Mouse (Mus musculus) midbrain, postnatal 0 days (tissue): ENCODE data around the gene Dclre1b. TPM values are rescaled to one million over a fixed set of nuclear protein-coding genes. Genes with fewer than 3 reads are reported as not detected.
A peak's percentile ranks its signal among the peaks of the same experiment; 100 is the strongest.

ENCODE experiments used
- ATAC-seq: fragments of 200-750 bp; cut with Nextera tagmentation; 2 replicates; pipeline ENCODE4 v1.8.0; 2017; ENCODE audit warnings: moderate number of reproducible peaks, mild to moderate bottlenecking, moderate TSS enrichment, moderate library complexity; ENCODE audit not compliant: low FRiP score
- DNase-seq: peaks from one replicate; pipeline ENCODE4 v3.0.0-alpha.2; 2015; ENCODE audit warnings: low spot score
- H3K27ac ChIP-seq: fragments of 300-500 bp; sonication (generic); 2 replicates; pipeline ENCODE4 v1.5.1; 2014; ENCODE audit warnings: low read depth, mild to moderate bottlenecking, low read length, mixed read lengths
- H3K27me3 ChIP-seq: fragments of 300-500 bp; sonication (generic); 2 replicates; pipeline ENCODE4 v1.6.1; 2014; ENCODE audit warnings: low read length, control low read depth, mixed read lengths; ENCODE audit not compliant: insufficient read depth
- H3K36me3 ChIP-seq: fragments of 300-500 bp; sonication (generic); 2 replicates; pipeline ENCODE4 v1.6.1; 2014; ENCODE audit warnings: low read length, control low read depth, mixed read lengths; ENCODE audit not compliant: insufficient read depth
- H3K4me1 ChIP-seq: fragments of 300-500 bp; sonication (generic); 2 replicates; pipeline ENCODE4 v1.6.1; 2014; ENCODE audit warnings: mild to moderate bottlenecking, control low read depth, antibody characterized with exemption, low read length, mixed read lengths; ENCODE audit not compliant: insufficient read depth
- H3K4me2 ChIP-seq: fragments of 300-500 bp; sonication (generic); 2 replicates; pipeline ENCODE4 v1.6.1; 2014; ENCODE audit warnings: low read depth, mild to moderate bottlenecking, low read length, mixed read lengths; ENCODE audit not compliant: poor library complexity, severe bottlenecking
- H3K4me3 ChIP-seq: fragments of 300-500 bp; sonication (generic); 2 replicates; pipeline ENCODE4 v1.5.1; 2014; ENCODE audit warnings: low read depth, mild to moderate bottlenecking, low read length, moderate library complexity
- H3K9ac ChIP-seq: fragments of 300-500 bp; sonication (generic); replicated peaks from 2 replicates; pipeline ENCODE4 v1.6.1; 2014; ENCODE audit warnings: mild to moderate bottlenecking, low read length, moderate library complexity, mixed read lengths; ENCODE audit not compliant: poor library complexity, severe bottlenecking
- H3K9me3 ChIP-seq: fragments of 300-500 bp; sonication (generic); 2 replicates; pipeline ENCODE4 v1.6.1; 2016; ENCODE audit warnings: low read length, control low read depth
- CTCF ChIP-seq: IDR thresholded peaks from 2 replicates; pipeline ENCODE4 v1.5.1; 2016; ENCODE audit warnings: antibody characterized with exemption, mild to moderate bottlenecking
- WGBS: fragments of 180-500 bp; shearing (Covaris S2); extraction: QIAGEN DNeasy Blood & Tissue Kit; methylation state at CpG from one replicate; pipeline ENCODE4 v1.1.7; 2014; 5-methylcytosine and 5-hydroxymethylcytosine counted together
- polyA plus RNA-seq: library from polyadenylated mRNA; unstranded; fragments of >200 nt; fragmentation: Nextera tagmentation; extraction: Ambion mirVana; gene quantifications from 2 replicates; pipeline ENCODE4 v1.2.1, GENCODE M21; 2015
- total RNA-seq: library from RNA; depleted of rRNA; stranded (reverse); fragments of >200 nt; gene quantifications from 2 replicates; pipeline ENCODE4 v1.2.3, GENCODE M21; 2014; rRNA removed

Dclre1b gene
- 4.3 and 6.9 TPM in 2 replicates for total RNA-seq
- polyA plus RNA-seq = 16.2 and 17.5 TPM in 2 replicates

GRCm38 (mm10) chr3:103808891-103809798, at the start of gene Dclre1b, which contains the start of the genes Ap4b1 and Gm43064:
Gene Dclre1b, minus strand, starts transcription at chr3:103809444.
Gene Ap4b1, plus strand, starts transcription at chr3:103809520.
Gene Gm43064, plus strand, starts transcription at chr3:103809573.
- H3K27me3 ChIP-seq = no peaks in the 10 kb centered on the region
- H3K4me2 ChIP-seq = peak within 1 kb of the TSS; percentile 79
- H3K4me1 ChIP-seq = no peaks in the 10 kb centered on the region; the same call in 1 of the 2 replicates
- no peaks in the 10 kb centered on the region for H3K9me3 ChIP-seq
- DNase-seq (peak; percentile 96), ATAC-seq (peak; percentile 98)
- WGBS = under 1% methylated on average over 63 of the region's 70 CpGs
- peak within 1 kb of the TSS; percentile 60 for H3K4me3 ChIP-seq
- peaks cover 8% of the 10 kb centered on the region; the same call in 1 of the 2 replicates for H3K36me3 ChIP-seq
- peak within 1 kb of the TSS; percentile 80 for H3K9ac ChIP-seq
- TF ChIP-seq CTCF = no peak; the same call in 1 of the 2 replicates
- peak within 1 kb of the TSS; percentile 90 for H3K27ac ChIP-seq

GRCm38 (mm10) chr3:103857977-103858563, 48.8 kb upstream of the Dclre1b start:
- ATAC-seq (no peak), DNase-seq (no peak)
- no peak overlapping the region for H3K4me2 ChIP-seq
- H3K4me3 ChIP-seq = no peak overlapping the region
- no peak overlapping the region for H3K27ac ChIP-seq
- TF ChIP-seq CTCF = no peak
- H3K9me3 ChIP-seq = no peaks in the 10 kb centered on the region
- 85% methylated on average over 6 of the region's 6 CpGs for WGBS
- H3K27me3 ChIP-seq = no peaks in the 10 kb centered on the region
- H3K9ac ChIP-seq = no peak overlapping the region
- no peaks in the 10 kb centered on the region for H3K36me3 ChIP-seq
- no peaks in the 10 kb centered on the region for H3K4me1 ChIP-seq

- no peak overlapping the region for H3K4me2 ChIP-seq
- no peak overlapping the region for H3K4me3 ChIP-seq
- H3K9me3 ChIP-seq = no peaks in the 10 kb centered on the region
- H3K27me3 ChIP-seq = no peaks in the 10 kb centered on the region
- 91% methylated on average over 7 of the region's 7 CpGs for WGBS
- ATAC-seq (no peak), DNase-seq (no peak)
- no peaks in the 10 kb centered on the region for H3K36me3 ChIP-seq
- no peak overlapping the region for H3K27ac ChIP-seq
- H3K9ac ChIP-seq = no peak overlapping the region
- H3K4me1 ChIP-seq = no peaks in the 10 kb centered on the region
- TF ChIP-seq CTCF = no peak
Observed at GRCm38 (mm10) chr3:103857036-103857805, 48.0 kb upstream of the Dclre1b start.

- Histone ChIP-seq H3K9me3 (no peaks in the 10 kb centered on the region), H3K27ac (no peak overlapping the region), H3K9ac (no peak overlapping the region), H3K4me1 (no peaks in the 10 kb centered on the region), H3K4me2 (no peak overlapping the region), H3K36me3 (no peaks in the 10 kb centered on the region), H3K4me3 (no peak overlapping the region), H3K27me3 (no peaks in the 10 kb centered on the region)
- TF ChIP-seq CTCF = no peak
- WGBS = 42% methylated on average over 8 of the region's 8 CpGs
- ATAC-seq = no peak
- peak; percentile 40 for DNase-seq
Observed at GRCm38 (mm10) chr3:103853804-103854203, 44.6 kb upstream of the Dclre1b start.

GRCm38 (mm10) chr3:103852565-103853299, 43.5 kb upstream of the Dclre1b start:
- 53% methylated on average over 3 of the region's 3 CpGs for WGBS
- H3K27ac ChIP-seq = no peak overlapping the region
- no peaks in the 10 kb centered on the region for H3K27me3 ChIP-seq
- H3K36me3 ChIP-seq = no peaks in the 10 kb centered on the region
- H3K4me3 ChIP-seq = no peak overlapping the region
- no peaks in the 10 kb centered on the region for H3K9me3 ChIP-seq
- no peaks in the 10 kb centered on the region for H3K4me1 ChIP-seq
- no peak overlapping the region for H3K4me2 ChIP-seq
- no peak overlapping the region for H3K9ac ChIP-seq
- no peak for ATAC-seq
- peak; percentile 59 for DNase-seq
- TF ChIP-seq CTCF = peak; percentile 60
